Comparison of ENCODE assay signal across 8 mouse cellular contexts in genomic region chr2:28915768-28916512, GRCm38 (mm10). TPM values are rescaled to one million over a fixed set of nuclear protein-coding genes. Genes with fewer than 3 reads are reported as not detected.
DNase-seq lines count a peak whose midpoint lies in the region; ATAC-seq and TF ChIP-seq lines count a peak whose summit lies in the region.

No protein-coding gene starts in this region.

- H3K4me3 ChIP-seq in embryonic facial prominence, embryonic 13.5 days = peak overlapping the region; percentile 4; the same call in 1 of the 2 replicates
- no peak overlapping the region for H3K4me3 ChIP-seq in intestine, embryonic 15.5 days (replicated peaks)
- H3K4me3 ChIP-seq in liver, postnatal 0 days (ENCODE audit: low read depth, low read length) = no peak overlapping the region
- H3K4me3 ChIP-seq in neural tube, embryonic 15.5 days (replicated peaks) = peak overlapping the region; percentile 22; the same call in 1 of the 2 replicates

- WGBS in embryonic facial prominence, embryonic 13.5 days = 1% methylated on average over 50 of the region's 50 CpGs
- WGBS in intestine, embryonic 15.5 days = 2% methylated on average over 50 of the region's 50 CpGs
- 3% methylated on average over 47 of the region's 50 CpGs for WGBS in liver, postnatal 0 days (ENCODE audit: insufficient replicate concordance)
- 1% methylated on average over 50 of the region's 50 CpGs for WGBS in neural tube, embryonic 15.5 days

- no peak overlapping the region for H3K27ac ChIP-seq in embryonic facial prominence, embryonic 13.5 days
- no peak overlapping the region for H3K27ac ChIP-seq in intestine, embryonic 15.5 days
- H3K27ac ChIP-seq in liver, postnatal 0 days (ENCODE audit: low read depth) = no peak overlapping the region
- no peak overlapping the region for H3K27ac ChIP-seq in neural tube, embryonic 15.5 days (replicated peaks)

- H3K27me3 ChIP-seq in embryonic facial prominence, embryonic 13.5 days = peaks cover 98% of the 10 kb centered on the region
- peaks cover 93% of the 10 kb centered on the region for H3K27me3 ChIP-seq in intestine, embryonic 15.5 days (replicated peaks)
- H3K27me3 ChIP-seq in liver, postnatal 0 days (ENCODE audit: insufficient read depth, low read length) = peaks cover 92% of the 10 kb centered on the region
- H3K27me3 ChIP-seq in neural tube, embryonic 15.5 days (replicated peaks) = peaks cover 94% of the 10 kb centered on the region

- DNase-seq in A20 (ENCODE audit: low read depth, low spot score) = peak; percentile 41
- DNase-seq in adrenal gland, adult 8-10 months = peak; percentile 29
- peak; percentile 85 for DNase-seq in liver, postnatal 0 days
- peak; percentile 69 for DNase-seq in urinary bladder, adult 2 months (ENCODE audit: low spot score)
- DNase-seq in right cerebral cortex, postnatal 10 days (ENCODE audit: low spot score in 2 of 2) = no peak

- H3K9me3 ChIP-seq in embryonic facial prominence, embryonic 13.5 days = no peaks in the 10 kb centered on the region
- no peaks in the 10 kb centered on the region for H3K9me3 ChIP-seq in intestine, embryonic 15.5 days
- no peaks in the 10 kb centered on the region for H3K9me3 ChIP-seq in liver, postnatal 0 days (ENCODE audit: low read length)
- H3K9me3 ChIP-seq in neural tube, embryonic 15.5 days (replicated peaks) = no peaks in the 10 kb centered on the region

- no peak for ATAC-seq in embryonic facial prominence, embryonic 13.5 days (ENCODE audit: insufficient number of reproducible peaks, insufficient read depth, low FRiP score, low TSS enrichment, low read depth)
- peak; percentile 93 for ATAC-seq in intestine, embryonic 15.5 days
- ATAC-seq in liver, postnatal 0 days = peak; percentile 85
- ATAC-seq in neural tube, embryonic 15.5 days (ENCODE audit: low FRiP score) = no peak

- no peak overlapping the region for H3K9ac ChIP-seq in embryonic facial prominence, embryonic 13.5 days
- no peak overlapping the region for H3K9ac ChIP-seq in intestine, embryonic 15.5 days
- H3K9ac ChIP-seq in liver, postnatal 0 days (replicated peaks) = no peak overlapping the region
- H3K9ac ChIP-seq in neural tube, embryonic 15.5 days (replicated peaks) = no peak overlapping the region

- no peak for TF ChIP-seq EP300 in liver, postnatal 0 days (IDR thresholded peaks at IDR 0.05; ENCODE audit: low read depth)

- no peak for TF ChIP-seq CTCF in liver, postnatal 0 days (IDR thresholded peaks at IDR 0.05; ENCODE audit: low read depth)

- no peaks in the 10 kb centered on the region for H3K36me3 ChIP-seq in embryonic facial prominence, embryonic 13.5 days
- no peaks in the 10 kb centered on the region for H3K36me3 ChIP-seq in intestine, embryonic 15.5 days
- no peaks in the 10 kb centered on the region for H3K36me3 ChIP-seq in liver, postnatal 0 days (replicated peaks; ENCODE audit: insufficient read depth, low read length)
- no peaks in the 10 kb centered on the region for H3K36me3 ChIP-seq in neural tube, embryonic 15.5 days

- peaks cover 12% of the 10 kb centered on the region for H3K4me1 ChIP-seq in embryonic facial prominence, embryonic 13.5 days
- peaks cover 8% of the 10 kb centered on the region for H3K4me1 ChIP-seq in intestine, embryonic 15.5 days (replicated peaks)
- peaks cover 4% of the 10 kb centered on the region for H3K4me1 ChIP-seq in liver, postnatal 0 days (ENCODE audit: insufficient read depth)
- peaks cover 27% of the 10 kb centered on the region for H3K4me1 ChIP-seq in neural tube, embryonic 15.5 days

- H3K4me2 ChIP-seq in embryonic facial prominence, embryonic 13.5 days = peak overlapping the region; percentile 36; the same call in 1 of the 2 replicates
- H3K4me2 ChIP-seq in intestine, embryonic 15.5 days (replicated peaks) = peak overlapping the region; percentile 24; the same call in 1 of the 2 replicates
- H3K4me2 ChIP-seq in liver, postnatal 0 days (ENCODE audit: low read depth, low read length) = no peak overlapping the region
- peak overlapping the region; percentile 30; the same call in 1 of the 2 replicates for H3K4me2 ChIP-seq in neural tube, embryonic 15.5 days

RNA-seq across cellular contexts. Expression of gene Barhl1, which starts 0.5 kb away (rescaled TPM):
- not detected for total RNA-seq in adrenal gland, adult 8-10 months (2022)
- 0.14 TPM in 1 of 2 replicates, not detected in the other for polyA plus RNA-seq in embryonic facial prominence, embryonic 13.5 days (2015; fragmentation: Nextera tagmentation; extraction: Ambion mirVana)
- 0.06 TPM in 1 of 2 replicates, not detected in the other for polyA plus RNA-seq in intestine, embryonic 15.5 days (2015; fragmentation: Nextera tagmentation; extraction: Ambion mirVana)
- not detected in 2 replicates for polyA plus RNA-seq in liver, postnatal 0 days (2015; fragmentation: Nextera tagmentation; extraction: Ambion mirVana)
- 4.5 and 7.5 TPM in 2 replicates for polyA plus RNA-seq in neural tube, embryonic 15.5 days (2015; fragmentation: Nextera tagmentation; extraction: Ambion mirVana)
- 0.06 TPM in 1 of 2 replicates, not detected in the other for polyA plus RNA-seq in urinary bladder, adult 2 months (2012; rRNA removed)

Comparison
In these comparisons a context has a peak if more than half of its experiments do, and no peak if none do; other contexts are left out.
1. DNase-seq: peak in A20 (single experiment), adrenal gland, adult 8-10 months (single experiment), liver, postnatal 0 days (single experiment) and urinary bladder, adult 2 months (single experiment); none in right cerebral cortex, postnatal 10 days (0 of 2).
2. ATAC-seq: peak in intestine, embryonic 15.5 days (single experiment) and liver, postnatal 0 days (single experiment); none in embryonic facial prominence, embryonic 13.5 days (single experiment) and neural tube, embryonic 15.5 days (single experiment).
3. H3K4me3 ChIP-seq: peak in embryonic facial prominence, embryonic 13.5 days (single experiment) and neural tube, embryonic 15.5 days (single experiment); none in intestine, embryonic 15.5 days (single experiment) and liver, postnatal 0 days (single experiment).